Mouse (Mus musculus): Measurements from ENCODE around the gene Glrx. TPM values are rescaled to one million over a fixed set of nuclear protein-coding genes. Genes with fewer than 3 reads are reported as not detected.
A peak's percentile ranks its signal among the peaks of the same experiment; 100 is the strongest.

Gene Glrx
- polyA plus RNA-seq (2015; fragmentation: Nextera tagmentation; extraction: Ambion mirVana): 45.5 and 47.3 TPM in 2 replicates

DNA sequence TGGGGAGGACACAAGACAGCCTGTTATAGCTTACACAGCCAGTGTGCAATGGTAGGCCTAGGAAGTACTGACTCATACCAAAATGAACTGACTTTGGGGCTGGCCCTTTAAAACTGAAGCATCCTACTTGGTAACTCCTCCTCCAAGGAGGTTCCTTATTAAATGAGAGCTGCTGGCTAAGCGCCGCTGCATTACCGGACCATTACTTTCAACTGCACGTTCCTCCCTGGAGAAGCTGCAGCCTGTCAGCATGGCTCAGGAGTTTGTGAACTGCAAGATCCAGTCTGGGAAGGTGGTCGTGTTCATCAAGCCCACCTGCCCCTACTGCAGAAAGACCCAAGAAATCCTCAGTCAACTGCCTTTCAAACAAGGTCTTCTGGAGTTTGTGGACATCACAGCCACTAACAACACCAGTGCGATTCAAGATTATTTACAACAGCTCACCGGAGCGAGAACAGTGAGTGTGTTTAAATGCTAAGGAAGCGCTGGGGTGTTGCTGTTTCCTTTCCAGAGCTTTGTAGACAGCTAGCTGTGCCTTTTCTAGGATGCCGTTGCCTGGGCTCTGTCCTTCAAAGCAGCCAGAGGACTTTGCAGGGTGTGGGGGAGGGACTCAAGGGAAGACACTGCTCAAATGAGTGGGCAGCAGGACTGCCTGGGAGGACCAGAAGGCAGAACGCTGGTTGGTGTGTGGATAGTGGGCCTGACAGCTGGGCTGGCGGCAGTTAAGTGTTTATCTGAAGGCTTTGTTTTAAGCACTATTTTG, at the start of gene Glrx:
Gene Glrx, plus strand, starts transcription at position 150 of the 763 bp plus-strand sequence.
- Histone ChIP-seq H3K27ac (replicated peaks) (peak within 1 kb of the TSS; percentile 77), H3K9ac (peak within 1 kb of the TSS; percentile 61), H3K27me3 (no peaks in the 10 kb centered on the region), H3K4me2 (peak within 1 kb of the TSS; percentile 75), H3K9me3 (replicated peaks) (no peaks in the 10 kb centered on the region), H3K4me3 (replicated peaks) (peak within 1 kb of the TSS; percentile 63), H3K4me1 (replicated peaks) (peaks cover 62% of the 10 kb centered on the region), H3K36me3 (replicated peaks) (no peaks in the 10 kb centered on the region)
- WGBS (ENCODE audit: insufficient replicate concordance): under 1% methylated on average over 12 of the region's 12 CpGs
- ATAC-seq (ENCODE audit: insufficient read depth): peak; percentile 76

DNA sequence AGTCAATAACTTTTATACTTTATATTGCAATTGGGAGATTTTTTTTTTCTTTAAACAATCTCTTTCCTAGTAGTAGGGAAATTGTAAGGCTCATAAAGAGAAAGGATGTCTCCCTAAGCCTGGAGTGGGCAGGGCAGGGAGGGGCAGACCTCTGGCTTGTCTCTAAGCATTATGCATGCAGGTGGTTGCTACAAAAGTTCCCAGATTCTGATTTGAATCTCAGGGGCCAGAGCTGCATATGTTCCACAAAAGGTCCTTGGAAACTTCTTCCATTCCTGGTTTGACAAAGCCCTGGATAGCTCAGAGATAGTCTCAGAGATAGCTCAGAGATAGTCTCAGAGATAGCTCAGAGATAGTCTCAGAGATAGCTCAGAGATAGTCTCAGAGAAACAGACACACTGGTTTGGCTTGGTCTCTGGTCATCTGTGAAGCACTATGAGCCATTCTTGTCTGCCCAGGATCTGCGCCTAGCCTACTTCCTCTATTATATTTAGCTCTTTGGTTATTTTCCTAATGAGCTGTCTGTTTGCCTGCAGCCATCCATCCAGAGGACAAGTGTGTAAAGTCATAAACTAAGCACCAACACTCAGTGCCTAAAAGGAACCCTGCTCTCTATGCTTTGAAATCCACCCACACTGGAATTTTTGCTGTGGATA, 49.0 kb upstream of the Glrx start:
- 54% methylated on average over 1 of the region's 1 CpGs for WGBS (ENCODE audit: insufficient replicate concordance)
- no peak overlapping the region for H3K4me3 ChIP-seq (replicated peaks)
- no peak overlapping the region for H3K9ac ChIP-seq
- no peaks in the 10 kb centered on the region for H3K9me3 ChIP-seq (replicated peaks)
- no peak overlapping the region for H3K4me2 ChIP-seq
- no peak overlapping the region for H3K27ac ChIP-seq (replicated peaks)
- H3K4me1 ChIP-seq (replicated peaks): peaks cover 16% of the 10 kb centered on the region
- no peaks in the 10 kb centered on the region for H3K27me3 ChIP-seq
- ATAC-seq (ENCODE audit: insufficient read depth): no peak
- H3K36me3 ChIP-seq (replicated peaks): peaks cover 16% of the 10 kb centered on the region

DNA sequence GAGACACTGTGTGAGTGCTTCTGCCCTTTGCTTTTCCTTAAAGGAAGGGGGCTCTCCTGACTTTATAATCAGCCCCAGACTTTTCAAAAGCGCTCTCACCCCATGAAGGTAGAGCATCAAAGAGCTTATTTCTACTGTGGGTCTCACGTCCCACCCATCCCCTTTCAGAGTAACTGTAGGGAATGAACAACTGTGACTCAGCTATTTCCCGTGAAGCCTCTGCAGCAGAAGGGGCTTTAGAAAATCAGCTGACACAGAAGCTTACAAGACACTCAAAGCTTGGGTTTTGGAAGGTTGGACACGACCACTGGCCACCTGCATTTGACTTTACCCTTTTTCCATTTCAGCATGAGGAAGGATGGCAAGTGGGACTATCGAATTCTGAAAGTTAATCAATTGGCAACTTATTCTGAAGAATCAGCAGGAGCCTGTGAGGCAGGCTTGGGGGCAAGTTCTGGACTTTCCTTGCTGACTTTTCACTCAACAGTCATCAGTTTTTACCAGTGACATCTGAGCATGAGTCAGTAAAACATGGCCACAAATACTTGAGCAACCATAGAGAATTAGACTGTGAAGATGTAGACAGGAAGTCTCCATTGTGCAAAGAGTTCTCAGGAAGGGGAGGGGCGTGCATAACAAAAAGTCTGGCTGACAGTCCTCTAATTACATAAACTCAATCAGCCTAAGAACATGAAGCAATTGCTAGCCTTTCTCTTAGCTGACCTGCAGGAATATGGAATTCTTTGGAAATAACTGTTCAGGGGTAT, 45.6 kb upstream of the Glrx start:
- Histone ChIP-seq H3K4me1 (replicated peaks) (peaks cover 18% of the 10 kb centered on the region), H3K4me3 (replicated peaks) (no peak overlapping the region), H3K36me3 (replicated peaks) (no peaks in the 10 kb centered on the region; the same call in 1 of the 2 replicates), H3K27ac (replicated peaks) (no peak overlapping the region), H3K27me3 (no peaks in the 10 kb centered on the region), H3K9ac (no peak overlapping the region), H3K4me2 (no peak overlapping the region), H3K9me3 (replicated peaks) (no peaks in the 10 kb centered on the region)
- no peak for ATAC-seq (ENCODE audit: insufficient read depth)
- 53% methylated on average over 6 of the region's 6 CpGs for WGBS (ENCODE audit: insufficient replicate concordance)

DNA sequence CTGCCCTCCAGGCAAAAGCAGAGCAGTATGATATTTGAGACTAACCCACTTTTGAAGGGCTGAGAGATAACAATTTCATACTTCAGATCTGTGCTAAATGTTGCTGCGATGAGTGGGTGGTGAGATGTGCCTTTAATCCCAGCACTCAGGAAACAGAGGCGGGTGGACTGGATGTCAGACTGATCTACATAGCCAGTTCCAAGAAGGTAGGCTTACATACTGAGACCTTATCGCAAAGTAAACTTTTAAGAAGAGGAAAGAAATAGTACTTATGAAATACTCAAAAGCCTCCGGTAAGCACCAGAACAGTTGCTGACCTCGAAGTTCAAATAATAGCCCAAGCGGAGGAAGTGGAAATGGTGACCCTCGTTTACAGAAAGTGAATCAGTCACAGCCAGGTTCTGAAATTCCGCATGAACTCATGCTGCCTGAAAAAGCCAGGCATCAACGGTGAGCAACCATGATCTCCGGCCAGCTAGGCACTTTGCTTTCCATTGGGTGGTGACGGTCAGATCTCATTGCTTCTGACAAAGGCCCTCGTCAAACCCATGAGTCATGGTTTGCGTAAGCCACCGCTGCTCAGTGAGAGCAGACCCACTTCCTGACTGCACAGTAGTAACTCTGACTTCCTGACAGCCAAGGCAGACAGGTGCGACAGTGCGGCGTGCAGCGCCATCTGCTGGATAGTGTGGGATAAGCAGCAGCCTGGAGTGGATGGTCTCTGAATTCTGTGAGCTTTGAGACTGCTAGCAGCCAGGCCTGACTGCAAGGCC, 42.1 kb upstream of the Glrx start:
- Histone ChIP-seq H3K4me2 (peak overlapping the region; percentile 70), H3K36me3 (replicated peaks) (no peaks in the 10 kb centered on the region; the same call in 1 of the 2 replicates), H3K9ac (no peak overlapping the region), H3K27ac (replicated peaks) (peak overlapping the region; percentile 66), H3K4me3 (replicated peaks) (peak overlapping the region; percentile 45), H3K9me3 (replicated peaks) (no peaks in the 10 kb centered on the region), H3K27me3 (no peaks in the 10 kb centered on the region), H3K4me1 (replicated peaks) (peaks cover 19% of the 10 kb centered on the region)
- ATAC-seq (ENCODE audit: insufficient read depth): peak; percentile 96
- whole genome bisulfite sequencing (ENCODE audit: insufficient replicate concordance): 14% methylated on average over 18 of the region's 18 CpGs

DNA sequence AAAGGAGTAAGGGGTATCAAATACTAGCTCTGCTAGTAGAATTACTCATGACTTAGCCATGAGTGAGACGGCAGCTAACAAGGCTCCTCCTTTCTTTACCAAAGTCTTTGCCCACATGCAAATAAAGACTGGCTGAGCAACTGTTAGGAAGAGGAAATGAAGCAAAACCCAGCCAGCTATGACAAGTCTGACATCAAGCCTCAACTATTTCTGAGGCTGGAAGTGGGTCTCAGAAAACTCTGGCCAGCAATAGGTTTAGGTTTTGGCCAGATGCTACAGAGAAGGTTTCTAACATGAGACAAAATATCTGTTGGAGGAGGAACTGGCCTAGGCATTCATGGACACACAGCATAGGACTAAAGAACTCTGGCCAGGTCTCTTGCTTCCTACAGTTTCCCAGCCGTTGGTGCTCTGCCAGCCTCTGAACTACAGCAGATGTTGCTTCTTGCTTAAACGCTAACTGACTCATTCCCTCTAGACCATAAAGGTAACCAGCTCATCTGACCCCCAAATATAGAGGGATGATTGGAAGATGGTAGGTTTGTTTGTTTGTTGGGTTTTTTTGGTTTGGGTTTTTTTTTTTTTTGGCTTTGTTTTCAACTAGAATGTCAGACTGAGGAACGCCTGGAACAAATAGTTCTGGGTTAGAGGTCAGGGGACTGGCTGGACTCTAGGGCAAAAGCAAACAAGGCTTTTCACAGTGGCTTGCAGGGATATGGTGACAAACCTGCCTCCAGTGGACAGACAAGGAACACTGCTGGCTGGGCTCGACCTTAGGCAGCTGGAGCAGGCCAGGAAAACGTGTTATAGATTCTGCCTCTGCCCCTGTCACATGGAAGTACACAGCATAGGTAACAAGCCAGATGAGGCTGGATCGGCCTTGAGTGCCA, 41.0 kb upstream of the Glrx start:
- Histone ChIP-seq H3K4me3 (replicated peaks) (no peak overlapping the region), H3K27ac (replicated peaks) (peak overlapping the region; percentile 65), H3K9ac (no peak overlapping the region), H3K27me3 (no peaks in the 10 kb centered on the region), H3K4me2 (no peak overlapping the region), H3K9me3 (replicated peaks) (no peaks in the 10 kb centered on the region), H3K36me3 (replicated peaks) (no peaks in the 10 kb centered on the region; the same call in 1 of the 2 replicates), H3K4me1 (replicated peaks) (peaks cover 15% of the 10 kb centered on the region)
- no peak for ATAC-seq (ENCODE audit: insufficient read depth)
- WGBS (ENCODE audit: insufficient replicate concordance): 63% methylated on average over 7 of the region's 7 CpGs

DNA sequence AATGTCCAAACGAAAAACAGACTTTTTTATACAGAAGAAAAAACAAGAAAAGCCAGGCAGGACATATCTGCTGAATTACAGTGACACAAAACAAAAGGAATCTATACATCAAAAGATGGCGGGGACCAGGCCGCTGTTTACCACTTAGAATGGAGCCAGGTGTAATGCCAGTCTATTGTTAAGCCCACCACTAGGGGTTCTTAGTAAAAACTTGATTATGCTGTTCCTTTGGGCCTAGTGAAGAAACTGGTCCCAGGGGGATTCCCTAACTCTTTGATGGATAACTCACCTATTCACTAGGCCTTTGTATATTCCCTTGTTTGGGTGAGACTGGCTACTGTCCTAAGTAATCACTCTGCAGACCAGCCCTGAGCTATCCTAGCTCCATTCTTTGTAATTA, 40.2 kb upstream of the Glrx start:
- no peaks in the 10 kb centered on the region for H3K9me3 ChIP-seq (replicated peaks)
- no peak for ATAC-seq (ENCODE audit: insufficient read depth)
- H3K36me3 ChIP-seq (replicated peaks): no peaks in the 10 kb centered on the region; the same call in 1 of the 2 replicates
- no peak overlapping the region for H3K9ac ChIP-seq
- WGBS (ENCODE audit: insufficient replicate concordance): 73% methylated on average over 3 of the region's 3 CpGs
- no peak overlapping the region for H3K4me3 ChIP-seq (replicated peaks)
- H3K27ac ChIP-seq (replicated peaks): no peak overlapping the region
- peaks cover 10% of the 10 kb centered on the region for H3K4me1 ChIP-seq (replicated peaks)
- H3K4me2 ChIP-seq: no peak overlapping the region
- no peaks in the 10 kb centered on the region for H3K27me3 ChIP-seq

DNA sequence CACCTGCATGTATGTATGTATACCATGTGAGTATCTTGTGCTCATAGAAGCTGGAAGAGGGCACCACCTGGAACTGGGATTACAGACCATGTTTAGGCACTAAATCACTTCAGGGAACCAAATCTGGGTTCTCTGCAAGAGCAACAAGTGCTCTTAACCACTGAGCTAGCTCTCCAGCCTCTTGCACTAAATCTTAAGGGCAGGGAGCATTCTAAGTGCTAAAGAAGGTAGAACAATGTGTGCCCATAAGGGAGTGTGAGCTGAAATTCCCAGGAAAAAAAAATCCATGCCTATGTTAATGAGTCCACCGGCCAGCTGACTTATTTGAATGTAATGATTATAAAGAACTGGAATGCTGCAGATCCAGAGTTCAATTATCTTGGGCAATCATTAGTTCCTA, 31.7 kb upstream of the Glrx start:
- 64% methylated on average over 1 of the region's 1 CpGs for WGBS (ENCODE audit: insufficient replicate concordance)
- Histone ChIP-seq H3K27ac (replicated peaks) (no peak overlapping the region), H3K9me3 (replicated peaks) (no peaks in the 10 kb centered on the region), H3K4me2 (no peak overlapping the region), H3K4me3 (replicated peaks) (no peak overlapping the region), H3K36me3 (replicated peaks) (no peaks in the 10 kb centered on the region), H3K9ac (no peak overlapping the region), H3K27me3 (no peaks in the 10 kb centered on the region), H3K4me1 (replicated peaks) (no peaks in the 10 kb centered on the region)
- no peak for ATAC-seq (ENCODE audit: insufficient read depth)

DNA sequence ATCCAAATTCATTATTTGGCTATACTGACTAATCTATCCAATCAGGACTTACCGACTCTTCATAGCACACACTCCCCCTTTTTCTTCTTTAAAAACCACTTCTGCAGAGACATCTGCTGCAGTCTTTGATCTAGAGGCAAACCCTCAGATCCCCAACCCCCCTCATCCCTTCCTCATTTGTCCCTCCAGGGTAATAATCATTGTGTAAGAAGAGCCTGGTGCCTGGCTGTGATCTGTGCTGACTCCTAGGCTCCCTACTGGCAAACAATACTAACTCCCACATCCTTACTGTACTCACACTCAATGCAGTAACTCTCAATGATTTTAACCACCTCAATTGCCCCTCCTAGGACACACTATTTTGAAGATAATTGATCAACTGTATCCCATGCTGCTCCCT, 29.7 kb upstream of the Glrx start:
- no peaks in the 10 kb centered on the region for H3K4me1 ChIP-seq (replicated peaks)
- H3K27me3 ChIP-seq: no peaks in the 10 kb centered on the region
- no peak overlapping the region for H3K9ac ChIP-seq
- H3K36me3 ChIP-seq (replicated peaks): no peaks in the 10 kb centered on the region
- no peaks in the 10 kb centered on the region for H3K9me3 ChIP-seq (replicated peaks)
- ATAC-seq (ENCODE audit: insufficient read depth): no peak
- 56% methylated on average over 1 of the region's 1 CpGs for WGBS (ENCODE audit: insufficient replicate concordance)
- no peak overlapping the region for H3K27ac ChIP-seq (replicated peaks)
- no peak overlapping the region for H3K4me3 ChIP-seq (replicated peaks)
- no peak overlapping the region for H3K4me2 ChIP-seq

DNA sequence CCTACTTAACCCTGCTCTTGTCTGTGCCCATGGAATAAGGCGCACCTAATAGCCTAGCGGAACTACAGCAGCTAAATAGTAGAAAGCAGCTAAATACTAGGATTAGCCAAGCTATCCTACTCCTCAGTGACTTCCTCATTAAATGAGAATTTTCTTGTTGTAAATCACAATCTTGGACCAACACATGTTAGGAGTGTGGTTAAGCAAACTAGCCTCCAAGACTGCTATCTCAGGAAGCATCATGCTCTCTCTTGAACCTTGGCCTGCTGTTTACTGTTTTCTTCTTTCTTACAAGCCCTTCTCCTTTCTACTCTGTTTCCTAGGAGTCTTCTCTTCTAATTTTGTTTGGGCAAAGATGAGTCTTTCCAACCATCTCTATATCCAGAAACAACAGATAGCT, 22.5 kb upstream of the Glrx start:
- Histone ChIP-seq H3K9me3 (replicated peaks) (no peaks in the 10 kb centered on the region), H3K4me1 (replicated peaks) (no peaks in the 10 kb centered on the region), H3K27me3 (no peaks in the 10 kb centered on the region), H3K4me3 (replicated peaks) (no peak overlapping the region), H3K27ac (replicated peaks) (no peak overlapping the region), H3K9ac (no peak overlapping the region), H3K4me2 (no peak overlapping the region), H3K36me3 (replicated peaks) (no peaks in the 10 kb centered on the region)
- ATAC-seq (ENCODE audit: insufficient read depth): no peak
- 73% methylated on average over 2 of the region's 2 CpGs for WGBS (ENCODE audit: insufficient replicate concordance)

DNA sequence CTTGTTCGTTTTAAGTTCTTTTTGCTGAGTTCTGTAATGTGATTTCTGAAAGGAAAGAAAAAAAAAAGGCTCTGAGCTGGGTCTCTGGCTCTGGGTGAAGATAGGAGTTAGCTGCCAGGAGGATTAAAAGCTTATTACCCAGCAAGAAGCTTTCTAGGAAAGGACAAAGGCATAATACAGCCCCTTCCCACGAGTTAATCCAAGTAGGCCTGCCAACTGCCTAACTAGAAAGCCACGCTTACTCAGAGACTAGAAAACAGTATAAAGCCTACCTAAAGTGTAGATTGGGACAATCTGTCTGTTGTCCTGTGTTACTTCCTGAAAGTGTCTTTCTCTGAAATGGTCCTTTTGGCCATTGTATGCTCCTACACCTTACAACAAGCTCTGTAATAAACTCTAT, 21.2 kb upstream of the Glrx start:
- WGBS (ENCODE audit: insufficient replicate concordance): 47% methylated on average over 3 of the region's 3 CpGs
- no peaks in the 10 kb centered on the region for H3K9me3 ChIP-seq (replicated peaks)

More for the DNA sequence above, 21.2 kb upstream of the Glrx start:
- Histone ChIP-seq H3K4me3 (replicated peaks) (no peak overlapping the region), H3K4me2 (no peak overlapping the region), H3K9ac (no peak overlapping the region), H3K4me1 (replicated peaks) (no peaks in the 10 kb centered on the region), H3K27me3 (no peaks in the 10 kb centered on the region), H3K27ac (replicated peaks) (no peak overlapping the region), H3K36me3 (replicated peaks) (no peaks in the 10 kb centered on the region)
- no peak for ATAC-seq (ENCODE audit: insufficient read depth)
